Mouse (Mus musculus) liver, postnatal 0 days (tissue): ENCODE results near the gene Rab34.

Experiments used
- CTCF ChIP-seq: sonication (generic); IDR thresholded peaks from 2 replicates; pipeline ENCODE4 v1.5.1; 2016; ENCODE audit warnings: antibody characterized with exemption, low read depth
- EP300 ChIP-seq: IDR thresholded peaks from 2 replicates; pipeline ENCODE4 v1.6.1; 2016; ENCODE audit warnings: antibody characterized with exemption, low read depth, mild to moderate bottlenecking

- TF ChIP-seq CTCF: no peak
- TF ChIP-seq EP300: no peak
These were observed 34.5 kb upstream of the Rab34 start for GRCm38 (mm10) chr11:78153778-78154177.
